Mouse (Mus musculus): Measurements from ENCODE around the gene Kcnj6. TPM values are rescaled to one million over a fixed set of nuclear protein-coding genes. Genes with fewer than 3 reads are reported as not detected.

The Kcnj6 gene
- total RNA-seq, 2 experiments from 2014 or later = not detected

GRCm38 (mm10) chr16:94785873-94786272 is 211.6 kb downstream of the Kcnj6 start:
- intact Hi-C loops (cut with DNase I) = loop anchor here (5.0 kb wide), 2 partner anchors 211 to 561 kb away; partner anchors contain the start of gene Kcnj6
- DNase-seq = no peak

GRCm38 (mm10) chr16:94783696-94784095 is 213.8 kb downstream of the Kcnj6 start:
- no peak for DNase-seq

GRCm38 (mm10) chr16:94782110-94782946 is 215.2 kb downstream of the Kcnj6 start:
- intact Hi-C loops (cut with DNase I) = no loop called here

More at GRCm38 (mm10) chr16:94783696-94784095, 213.8 kb downstream of the Kcnj6 start:
- intact Hi-C loops (cut with DNase I) = no loop called here

GRCm38 (mm10) chr16:94773928-94774327 is 223.6 kb downstream of the Kcnj6 start:
- no peak for DNase-seq

More at GRCm38 (mm10) chr16:94782110-94782946, 215.2 kb downstream of the Kcnj6 start:
- no peak for DNase-seq

GRCm38 (mm10) chr16:94767606-94768005 is 229.9 kb downstream of the Kcnj6 start:
- no peak for DNase-seq
- intact Hi-C loops (cut with DNase I) = no loop called here

More at GRCm38 (mm10) chr16:94773928-94774327, 223.6 kb downstream of the Kcnj6 start:
- intact Hi-C loops (cut with DNase I) = no loop called here

GRCm38 (mm10) chr16:94765129-94765528 is 232.4 kb downstream of the Kcnj6 start:
- intact Hi-C loops (cut with DNase I) = no loop called here
- DNase-seq = peak in 1 of 2 experiments; percentile 11

GRCm38 (mm10) chr16:94760732-94761131 is 236.8 kb downstream of the Kcnj6 start:
- intact Hi-C loops (cut with DNase I) = no loop called here
- no peak for DNase-seq

GRCm38 (mm10) chr16:94759761-94760160 is 237.7 kb downstream of the Kcnj6 start:
- intact Hi-C loops (cut with DNase I) = no loop called here
- no peak for DNase-seq

DNA sequence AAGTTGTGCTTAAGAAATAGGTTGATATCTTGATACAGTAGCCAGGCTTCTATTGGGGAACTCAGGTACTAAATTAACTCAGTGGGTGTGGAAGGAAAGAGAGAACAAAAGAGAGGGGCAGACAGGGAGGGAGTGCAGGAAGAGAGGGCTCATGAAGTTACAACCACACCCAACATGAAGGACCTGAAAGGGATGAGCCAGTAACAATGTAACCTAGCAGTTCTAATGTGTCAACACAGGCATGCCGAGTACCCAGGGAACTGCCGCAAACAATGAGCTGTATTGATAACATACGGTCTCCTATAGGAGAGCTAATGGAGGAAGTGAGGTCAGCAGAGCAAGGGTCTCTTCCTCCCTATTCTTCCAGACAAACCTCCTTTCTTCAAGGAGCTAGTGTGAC is 238.9 kb downstream of the Kcnj6 start:
- no peak for DNase-seq
- intact Hi-C loops (cut with DNase I) = no loop called here

DNA sequence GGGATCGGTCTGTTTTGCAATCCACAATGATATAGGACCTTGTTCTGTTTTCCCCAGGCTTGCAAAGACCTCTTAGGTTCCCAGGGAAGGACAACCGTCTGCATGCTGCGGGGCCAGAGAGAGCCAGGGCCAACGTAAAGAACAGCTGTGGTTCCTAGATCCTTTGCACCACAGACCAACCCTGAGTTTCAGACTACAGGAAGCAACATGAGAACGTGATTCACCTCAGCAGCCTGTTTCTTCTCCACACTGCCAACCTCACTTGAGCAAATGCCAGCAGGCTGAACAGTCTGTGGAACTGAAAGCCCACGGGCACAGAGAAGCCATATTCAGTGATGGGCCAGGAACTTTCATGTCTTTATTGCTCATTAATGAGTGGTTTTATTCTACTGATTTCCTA is 241.1 kb downstream of the Kcnj6 start:
- intact Hi-C loops (cut with DNase I) = no loop called here
- no peak for DNase-seq

- intact Hi-C loops (cut with DNase I) = no loop called here
- DNase-seq = no peak
Measured at GRCm38 (mm10) chr16:94753453-94753852, 244.0 kb downstream of the Kcnj6 start.

DNA sequence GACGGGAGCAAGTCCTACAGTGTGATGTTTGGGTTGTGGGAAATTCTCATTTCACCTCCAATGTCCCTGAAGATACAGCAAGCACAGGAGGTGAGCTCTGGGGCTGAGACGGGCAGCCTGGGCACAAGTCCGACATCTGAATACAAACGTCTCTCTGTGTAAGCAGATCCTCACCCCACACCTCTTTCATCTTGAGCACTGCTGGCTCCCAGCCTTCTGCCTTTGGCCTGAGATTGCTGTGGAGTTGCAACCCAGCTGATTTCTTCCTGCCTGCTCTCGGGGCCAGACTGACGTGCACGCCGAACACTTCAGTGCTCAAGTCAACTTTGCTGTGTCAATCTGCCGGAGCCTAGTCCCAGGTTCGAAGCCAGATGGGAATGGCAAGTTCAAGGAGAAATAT is 244.7 kb downstream of the Kcnj6 start:
- intact Hi-C loops (cut with DNase I) = no loop called here
- DNase-seq = no peak

DNA sequence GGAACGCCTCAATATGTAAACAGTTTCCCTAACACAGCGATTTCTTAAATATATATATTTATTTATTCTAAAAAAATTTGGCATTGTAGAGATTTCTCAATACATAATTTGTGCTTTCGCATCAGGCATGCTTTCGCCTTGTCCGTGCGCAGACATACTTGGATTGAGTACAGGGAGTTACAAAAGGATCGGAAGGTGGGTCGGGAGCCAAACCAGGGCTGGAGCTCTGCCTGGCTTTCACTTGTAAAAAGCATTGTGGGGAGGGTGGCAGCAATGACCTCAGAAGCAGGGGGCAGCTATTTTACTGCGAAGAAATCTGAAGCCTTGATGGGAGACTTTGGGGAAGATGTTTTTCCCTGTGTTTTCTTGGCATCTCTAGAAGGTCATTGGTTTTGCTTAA is 252.5 kb downstream of the Kcnj6 start:
- intact Hi-C loops (cut with DNase I) = no loop called here
- peak; percentile 52 to 53 for DNase-seq

- intact Hi-C loops (cut with DNase I) = no loop called here
- no peak for DNase-seq
Measured at GRCm38 (mm10) chr16:94743853-94744501, 253.5 kb downstream of the Kcnj6 start.

GRCm38 (mm10) chr16:94737359-94737687 is 260.2 kb downstream of the Kcnj6 start:
- intact Hi-C loops (cut with DNase I) = no loop called here
- no peak for DNase-seq

- intact Hi-C loops (cut with DNase I) = no loop called here
- DNase-seq = no peak
Measured at GRCm38 (mm10) chr16:94736462-94737358, 260.8 kb downstream of the Kcnj6 start.

- DNase-seq = no peak
- intact Hi-C loops (cut with DNase I) = no loop called here
Measured at GRCm38 (mm10) chr16:94735472-94735871, 262.0 kb downstream of the Kcnj6 start.

- intact Hi-C loops (cut with DNase I) = no loop called here
- DNase-seq = no peak
Measured at GRCm38 (mm10) chr16:94731027-94731426, 266.5 kb downstream of the Kcnj6 start.

GRCm38 (mm10) chr16:94729236-94729635 is 268.3 kb downstream of the Kcnj6 start:
- DNase-seq = no peak
- intact Hi-C loops (cut with DNase I) = no loop called here

DNA sequence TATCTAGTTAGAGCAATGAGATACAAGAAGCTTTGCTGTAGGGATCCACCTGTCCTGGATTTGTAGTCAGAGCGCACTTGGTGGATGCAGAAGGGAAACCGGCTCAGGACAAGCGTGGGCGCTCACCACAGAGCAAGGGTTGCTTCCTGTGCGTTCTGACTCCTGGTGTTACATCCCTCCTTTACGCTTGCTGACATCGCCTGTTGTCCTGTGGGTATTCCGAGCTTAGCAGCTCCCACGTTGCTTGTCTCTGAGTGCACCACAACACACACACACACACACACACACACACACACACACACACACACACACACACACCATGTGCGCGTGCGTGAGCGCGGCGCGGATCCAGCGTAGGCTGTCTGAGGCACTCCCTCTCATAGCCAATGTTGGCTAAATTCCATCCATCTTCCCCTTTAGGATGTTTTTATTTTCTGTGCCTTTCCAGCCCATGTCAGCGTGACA is 272.7 kb downstream of the Kcnj6 start:
- DNase-seq = peak in 1 of 2 experiments; percentile 12
- intact Hi-C loops (cut with DNase I) = no loop called here
